Mouse (Mus musculus): Measurements from ENCODE around the gene Eef2.
"Not testable (repeated sequence)": the region's sequence is repeated elsewhere in the genome, so short reads cannot be mapped to it uniquely, and the experiment has no call there.

Eef2 gene

DNA sequence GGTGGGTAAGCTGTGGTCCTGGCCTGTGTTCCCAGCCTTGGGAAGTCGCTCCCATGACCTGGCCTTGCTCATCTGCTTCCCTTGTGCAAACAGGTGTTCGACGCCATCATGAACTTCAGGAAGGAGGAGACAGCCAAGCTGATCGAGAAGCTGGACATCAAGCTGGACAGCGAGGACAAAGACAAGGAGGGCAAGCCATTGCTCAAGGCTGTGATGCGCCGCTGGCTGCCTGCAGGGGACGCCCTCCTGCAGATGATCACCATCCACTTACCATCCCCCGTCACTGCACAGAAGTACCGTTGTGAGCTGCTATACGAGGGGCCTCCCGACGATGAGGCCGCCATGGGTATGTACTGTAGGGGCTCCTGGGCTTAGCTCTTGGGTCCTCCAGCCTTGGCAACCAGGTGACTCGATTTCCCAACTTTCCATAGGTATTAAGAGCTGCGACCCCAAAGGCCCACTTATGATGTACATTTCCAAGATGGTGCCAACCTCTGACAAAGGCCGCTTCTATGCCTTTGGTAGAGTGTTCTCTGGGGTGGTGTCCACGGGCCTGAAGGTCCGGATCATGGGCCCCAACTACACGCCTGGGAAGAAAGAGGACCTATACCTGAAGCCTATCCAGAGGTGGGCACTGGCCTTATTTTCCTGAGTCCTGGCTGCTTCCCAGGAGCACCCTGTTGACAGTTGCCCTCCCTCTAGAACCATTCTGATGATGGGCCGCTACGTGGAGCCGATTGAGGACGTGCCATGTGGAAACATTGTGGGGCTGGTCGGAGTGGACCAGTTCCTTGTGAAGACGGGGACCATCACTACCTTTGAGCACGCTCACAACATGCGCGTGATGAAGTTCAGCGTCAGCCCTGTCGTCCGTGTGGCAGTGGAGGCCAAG lies 3.3 kb downstream of the Eef2 start:
- DNase-seq (ENCODE audit: low spot score in 2 of 2) = no peak

DNA sequence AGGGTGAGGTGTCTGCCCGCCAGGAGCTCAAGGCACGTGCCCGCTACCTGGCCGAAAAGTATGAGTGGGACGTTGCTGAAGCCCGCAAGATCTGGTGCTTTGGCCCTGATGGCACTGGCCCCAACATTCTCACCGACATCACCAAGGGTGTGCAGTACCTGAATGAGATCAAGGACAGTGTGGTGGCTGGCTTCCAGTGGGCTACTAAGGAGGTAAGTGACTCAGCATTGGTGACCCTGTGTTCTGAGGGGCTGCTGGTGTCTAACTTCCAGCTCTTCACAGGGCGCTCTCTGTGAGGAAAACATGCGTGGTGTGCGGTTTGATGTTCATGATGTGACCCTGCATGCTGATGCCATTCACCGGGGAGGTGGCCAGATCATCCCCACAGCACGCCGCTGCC lies 4.5 kb downstream of the Eef2 start:
- DNase-seq (ENCODE audit: low spot score in 2 of 2) = no peak

- DNase-seq (ENCODE audit: low spot score in 2 of 2) = not testable (repeated sequence)
Measured at GRCm38 (mm10) chr10:81181860-81182259, 5.4 kb downstream of the Eef2 start.

GRCm38 (mm10) chr10:81182336-81183333 lies 6.2 kb downstream of the Eef2 start, which contains the start of gene Dapk3:
Gene Dapk3 (plus strand): TSS chr10:81183005.
- peak; percentile 87 to 94 for DNase-seq (ENCODE audit: low spot score in 2 of 2)

GRCm38 (mm10) chr10:81183805-81184204 lies 7.4 kb downstream of the Eef2 start, which contains the start of gene 4930442H23Rik:
Gene 4930442H23Rik (minus strand): TSS chr10:81183849.
- no peak for DNase-seq (ENCODE audit: low spot score in 2 of 2)

DNA sequence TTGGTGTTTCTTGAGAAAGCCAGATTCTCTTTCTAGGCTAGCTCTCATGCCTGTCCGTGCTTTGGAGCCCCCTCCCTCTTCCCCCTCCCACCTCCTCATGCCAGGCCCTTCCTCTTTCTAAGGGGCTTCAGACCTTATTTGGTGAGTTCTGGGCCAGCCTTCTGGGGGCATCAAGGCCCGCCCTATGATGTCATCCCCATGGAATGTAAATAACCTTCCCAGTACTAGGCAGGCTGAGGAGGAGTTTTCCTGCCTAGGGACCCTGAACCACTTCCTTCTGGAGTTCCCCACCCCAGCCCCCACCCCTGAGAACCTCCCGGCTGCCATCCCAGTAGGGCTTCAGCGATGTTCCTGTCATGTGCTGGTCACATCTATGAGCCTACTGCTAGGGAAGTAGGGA lies 8.3 kb downstream of the Eef2 start:
- no peak for DNase-seq (ENCODE audit: low spot score in 2 of 2)

GRCm38 (mm10) chr10:81187161-81187560 lies 10.7 kb downstream of the Eef2 start:
- no peak for DNase-seq (ENCODE audit: low spot score in 2 of 2)

DNA sequence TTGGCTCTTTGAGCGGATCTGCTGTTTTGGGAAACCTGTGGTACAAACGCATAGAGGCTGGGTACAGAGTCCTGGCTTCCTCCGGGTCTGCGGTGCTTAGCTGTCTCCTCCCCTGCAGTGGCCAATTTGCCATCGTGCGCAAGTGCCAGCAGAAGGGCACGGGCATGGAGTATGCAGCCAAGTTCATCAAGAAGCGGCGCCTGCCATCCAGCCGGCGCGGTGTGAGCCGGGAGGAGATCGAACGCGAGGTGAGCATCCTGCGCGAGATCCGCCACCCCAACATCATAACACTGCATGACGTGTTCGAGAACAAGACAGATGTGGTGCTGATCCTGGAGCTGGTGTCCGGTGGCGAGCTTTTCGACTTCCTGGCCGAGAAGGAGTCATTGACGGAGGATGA lies 13.4 kb downstream of the Eef2 start:
- no peak for DNase-seq (ENCODE audit: low spot score in 2 of 2)

DNA sequence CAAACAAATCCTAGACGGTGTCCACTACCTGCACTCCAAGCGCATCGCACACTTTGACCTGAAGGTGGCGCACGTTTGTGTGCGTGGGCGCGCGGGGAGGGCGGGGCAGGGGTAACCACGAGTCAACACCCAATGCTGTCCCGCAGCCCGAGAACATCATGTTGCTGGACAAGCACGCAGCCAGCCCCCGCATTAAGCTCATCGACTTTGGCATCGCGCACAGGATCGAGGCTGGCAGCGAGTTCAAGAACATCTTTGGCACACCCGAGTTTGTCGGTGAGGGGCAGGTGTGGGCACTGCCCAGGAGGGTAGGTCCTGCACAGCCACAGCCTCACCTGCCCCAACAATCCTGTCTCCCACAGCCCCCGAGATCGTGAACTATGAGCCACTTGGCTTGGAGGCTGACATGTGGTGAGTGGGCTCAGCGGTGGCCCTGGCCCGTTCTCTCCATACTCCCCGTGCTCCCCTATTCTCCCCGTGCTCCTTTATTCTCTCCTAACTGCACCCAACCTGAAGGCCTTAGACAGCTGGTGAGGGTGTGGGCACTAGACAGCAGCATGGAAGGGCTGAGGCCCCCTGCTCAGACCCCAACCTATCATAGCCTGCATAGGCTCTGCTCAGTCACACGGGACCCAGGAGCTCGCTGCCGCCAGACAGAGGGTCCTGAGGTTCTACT lies 13.9 kb downstream of the Eef2 start:
- peak in 1 of 2 experiments; percentile 58 for DNase-seq (ENCODE audit: low spot score in 2 of 2)

DNA sequence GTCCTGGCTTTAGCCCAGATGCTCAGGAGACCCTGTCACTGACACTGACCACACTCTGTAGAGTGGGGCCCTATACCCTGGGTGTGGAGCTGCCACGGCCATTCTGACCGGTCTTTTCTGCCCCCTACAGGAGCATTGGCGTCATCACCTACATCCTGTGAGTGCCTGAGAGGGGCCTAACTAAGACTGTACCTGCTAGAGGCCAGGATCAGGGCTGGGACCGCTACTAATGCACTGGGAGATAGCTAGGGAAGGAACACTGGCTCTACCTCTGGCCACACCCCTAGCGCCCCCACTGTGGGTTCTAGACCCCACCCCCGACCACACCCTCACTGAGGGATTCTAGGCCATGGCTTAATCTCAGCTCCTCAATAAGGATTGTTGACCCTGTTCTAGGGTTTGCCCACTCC lies 14.5 kb downstream of the Eef2 start:
- no peak for DNase-seq (ENCODE audit: low spot score in 2 of 2)

DNA sequence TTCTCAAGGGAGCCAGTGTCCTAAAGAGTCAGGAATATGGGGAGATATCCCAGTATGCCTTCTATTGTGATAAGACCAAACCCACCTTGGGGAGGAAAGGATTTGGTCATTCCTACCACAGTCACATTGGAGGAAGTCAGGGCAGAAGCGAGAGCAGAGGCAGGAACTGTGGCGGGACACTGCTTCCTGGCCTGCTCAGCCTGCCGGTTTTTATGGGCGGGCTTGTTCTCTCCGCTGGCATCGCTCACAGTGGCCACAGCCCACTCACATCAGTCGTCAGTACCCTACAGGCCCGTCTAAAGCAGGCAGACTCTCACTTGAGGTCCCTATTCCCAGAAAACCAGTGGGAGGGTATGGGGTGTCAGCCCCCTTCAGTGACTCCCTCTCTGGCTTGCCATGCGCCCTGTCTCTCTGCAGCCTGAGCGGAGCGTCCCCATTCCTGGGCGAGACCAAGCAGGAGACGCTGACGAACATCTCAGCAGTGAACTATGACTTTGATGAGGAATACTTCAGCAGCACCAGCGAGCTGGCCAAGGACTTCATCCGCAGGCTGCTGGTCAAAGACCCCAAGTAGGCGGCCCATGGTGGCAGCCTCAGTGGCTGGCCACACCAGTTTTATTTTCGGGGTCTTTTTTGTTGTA lies 15.0 kb downstream of the Eef2 start:
- no peak for DNase-seq (ENCODE audit: low spot score in 2 of 2)

- DNase-seq (ENCODE audit: low spot score in 2 of 2) = peak; percentile 73 to 85
Measured at GRCm38 (mm10) chr10:81192270-81192967, 16.0 kb downstream of the Eef2 start.

GRCm38 (mm10) chr10:81192968-81193501 lies 16.6 kb downstream of the Eef2 start:
- DNase-seq (ENCODE audit: low spot score in 2 of 2) = no peak

- DNase-seq (ENCODE audit: low spot score in 2 of 2) = peak in 1 of 2 experiments; percentile 64
Measured at GRCm38 (mm10) chr10:81193991-81194774, 17.8 kb downstream of the Eef2 start.

DNA sequence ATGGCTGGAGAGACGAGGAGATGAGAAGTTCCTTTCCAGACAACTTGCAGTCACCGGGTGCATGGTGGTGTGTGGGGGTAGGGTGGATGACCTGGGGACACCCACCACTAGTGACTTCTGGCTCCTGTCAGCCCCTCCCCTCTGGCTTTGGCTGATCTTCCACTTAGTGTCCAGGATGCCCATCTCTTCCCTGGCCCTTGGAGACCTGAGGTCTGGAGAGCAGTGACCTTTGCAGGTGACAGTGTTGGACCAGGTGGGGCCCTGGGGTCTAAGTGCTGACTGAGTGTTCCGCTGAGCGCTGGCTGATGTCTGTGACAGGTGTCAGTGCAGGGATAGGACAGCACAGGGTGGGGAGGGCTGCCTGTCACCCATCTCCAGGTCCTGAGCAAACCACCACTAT lies 18.9 kb downstream of the Eef2 start:
- no peak for DNase-seq (ENCODE audit: low spot score in 2 of 2)

- DNase-seq (ENCODE audit: low spot score in 2 of 2) = no peak
Measured at GRCm38 (mm10) chr10:81196470-81197065, 20.1 kb downstream of the Eef2 start.

- no peak for DNase-seq (ENCODE audit: low spot score in 2 of 2)
Measured at GRCm38 (mm10) chr10:81197305-81197704, 20.9 kb downstream of the Eef2 start.

DNA sequence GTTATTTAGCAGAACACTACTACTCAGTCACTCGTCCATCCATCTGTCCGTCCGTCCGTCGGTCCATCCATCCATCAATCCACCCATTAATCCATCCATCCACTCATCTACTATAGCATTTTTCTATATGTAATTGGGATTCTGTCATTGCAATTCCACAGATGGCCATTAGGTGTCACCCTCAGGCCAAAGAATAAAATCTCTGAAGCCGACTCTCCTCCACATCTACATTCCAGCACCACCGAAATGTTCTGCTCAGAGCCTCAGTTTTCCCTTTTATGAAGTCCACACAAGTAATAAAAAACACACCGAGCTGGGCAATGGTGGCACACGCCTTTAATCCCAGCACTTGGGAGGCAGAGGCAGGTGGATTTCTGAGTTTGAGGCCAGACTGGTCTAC lies 21.8 kb downstream of the Eef2 start:
- peak; percentile 54 to 77 for DNase-seq (ENCODE audit: low spot score in 2 of 2)

- DNase-seq (ENCODE audit: low spot score in 2 of 2) = no peak
Measured at GRCm38 (mm10) chr10:81198990-81199389, 22.6 kb downstream of the Eef2 start.
